Mouse (Mus musculus) brain, embryonic 18.5 days (tissue): Measurements from ENCODE around the gene Gm20683.
"Not testable (repeated sequence)": the region's sequence is repeated elsewhere in the genome, so short reads cannot be mapped to it uniquely, and the experiment has no call there.

ENCODE experiments used
- DNase-seq: peaks from one replicate; pipeline ENCODE4 v3.0.0-alpha.2; 2012; ENCODE audit warnings: low read depth, low spot score

Gm20683 gene

DNA sequence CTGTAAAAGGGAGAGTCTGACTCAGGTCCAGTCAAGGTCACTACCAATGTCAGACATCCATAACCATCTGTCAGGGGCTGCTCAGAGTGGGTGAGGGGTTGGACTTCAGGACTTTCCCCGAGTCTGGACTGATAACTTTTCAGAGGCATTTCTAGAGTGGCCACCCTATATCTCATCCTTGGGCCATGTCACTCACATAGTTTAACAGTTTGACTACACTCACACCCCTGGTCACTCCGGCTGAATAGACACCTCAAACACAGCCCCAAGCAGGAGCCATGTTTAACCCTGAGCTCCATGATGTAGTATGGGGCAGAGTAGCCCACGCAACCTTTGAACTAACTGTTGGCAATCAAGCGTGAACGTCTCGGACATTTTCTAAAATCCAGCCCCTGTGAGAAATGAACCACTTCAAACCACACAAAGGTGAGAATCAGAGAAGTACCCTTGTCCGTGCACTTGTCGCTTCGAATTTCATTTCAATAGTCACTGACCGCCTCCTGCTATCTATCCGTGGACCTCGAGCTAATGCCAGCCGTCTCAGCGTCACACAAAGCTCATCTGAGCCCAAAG lies 32.7 kb upstream of the Gm20683 start:
- no peak for DNase-seq

DNA sequence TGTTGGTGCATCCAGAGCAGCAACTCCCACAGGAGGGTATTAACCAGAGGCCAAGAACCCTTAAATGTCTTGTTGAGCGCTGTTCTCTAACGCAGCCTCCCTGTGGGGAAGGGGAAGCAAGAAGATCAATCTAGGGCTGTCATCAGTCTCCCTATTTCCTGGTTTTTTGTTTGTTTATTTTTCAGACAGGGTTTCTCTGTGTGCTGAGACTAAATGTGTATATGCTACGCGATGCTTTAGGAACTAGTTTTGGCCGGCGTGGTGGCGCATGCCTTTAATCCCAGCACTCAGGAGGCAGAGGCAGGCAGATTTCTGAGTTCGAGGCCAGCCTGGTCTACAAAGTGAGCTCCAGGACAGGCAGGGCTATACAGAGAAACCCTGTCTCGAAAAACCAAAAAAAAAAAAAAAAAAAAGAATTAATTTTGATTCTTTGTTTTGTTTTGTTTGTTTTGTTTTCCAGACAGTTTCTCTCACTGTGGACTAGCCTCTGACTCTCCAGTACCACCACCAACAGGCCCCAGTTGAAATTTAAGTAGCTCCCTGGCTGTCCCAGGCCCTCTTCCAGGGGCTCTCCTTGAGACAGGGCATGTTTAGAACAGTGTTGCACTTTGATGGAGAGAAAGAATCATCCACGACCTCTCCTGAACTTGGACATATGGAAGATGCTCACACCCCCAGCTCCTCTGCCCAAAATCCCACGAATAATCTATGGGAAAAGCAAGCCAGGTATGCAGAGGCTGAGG lies 32.0 kb upstream of the Gm20683 start:
- DNase-seq = no peak

DNA sequence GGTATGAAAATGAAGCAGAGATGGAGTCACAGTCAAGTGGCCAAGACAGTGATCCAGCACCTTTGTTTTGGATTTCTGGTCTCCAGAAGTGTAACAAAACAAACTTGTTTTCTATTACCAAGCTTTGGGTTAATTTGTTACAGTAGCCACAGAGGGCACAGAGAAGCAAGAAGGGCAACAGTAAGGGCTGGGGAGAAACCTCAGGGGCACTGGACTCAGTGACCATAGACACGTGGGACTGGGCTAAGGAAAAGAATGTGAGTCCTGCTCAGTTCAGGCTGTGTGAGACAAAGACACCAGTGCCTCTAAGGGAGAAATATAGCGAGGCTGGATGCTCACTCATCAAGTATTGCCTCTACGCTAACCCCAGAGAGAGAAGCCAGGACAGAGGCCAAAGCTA lies 31.1 kb upstream of the Gm20683 start:
- DNase-seq = no peak

DNA sequence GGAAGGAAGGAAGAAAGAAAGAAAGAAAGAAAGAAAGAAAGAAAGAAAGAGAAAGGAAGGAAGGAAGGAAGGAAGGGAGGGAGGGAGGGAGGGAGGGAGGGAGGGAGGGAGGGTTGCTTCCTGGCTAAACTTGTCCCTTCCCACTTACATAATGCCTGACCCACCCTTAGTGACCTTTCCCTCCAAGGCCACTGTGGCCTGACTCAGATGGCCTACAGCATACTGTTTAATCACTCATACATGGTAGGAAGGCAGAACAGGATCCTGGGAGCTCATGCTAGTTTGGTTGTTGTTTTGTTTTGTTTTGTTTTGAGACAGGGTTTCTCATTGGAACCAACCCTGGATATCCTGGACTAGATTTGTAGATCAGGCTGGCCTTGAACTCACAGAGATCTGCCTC lies 30.0 kb upstream of the Gm20683 start:
- DNase-seq = not testable (repeated sequence)

DNA sequence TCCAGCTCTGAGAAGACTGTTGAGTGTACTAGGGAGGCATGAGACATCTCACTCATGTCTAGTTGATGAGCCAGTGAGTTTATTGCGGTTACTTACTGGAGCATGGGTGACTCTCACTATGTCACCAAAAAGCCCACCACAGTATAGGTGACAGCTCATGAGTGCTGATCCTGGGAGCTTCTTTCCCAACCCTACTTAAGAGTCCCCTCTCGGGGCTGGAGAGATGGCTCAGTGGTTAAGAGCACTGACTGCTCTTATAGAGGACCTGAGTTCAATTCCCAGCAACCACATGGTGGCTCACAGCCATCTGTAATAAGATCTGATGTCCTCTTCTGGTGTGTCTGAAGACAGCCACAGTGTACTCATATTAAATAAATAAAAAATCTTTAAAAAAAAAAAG lies 28.4 kb upstream of the Gm20683 start:
- DNase-seq = no peak

DNA sequence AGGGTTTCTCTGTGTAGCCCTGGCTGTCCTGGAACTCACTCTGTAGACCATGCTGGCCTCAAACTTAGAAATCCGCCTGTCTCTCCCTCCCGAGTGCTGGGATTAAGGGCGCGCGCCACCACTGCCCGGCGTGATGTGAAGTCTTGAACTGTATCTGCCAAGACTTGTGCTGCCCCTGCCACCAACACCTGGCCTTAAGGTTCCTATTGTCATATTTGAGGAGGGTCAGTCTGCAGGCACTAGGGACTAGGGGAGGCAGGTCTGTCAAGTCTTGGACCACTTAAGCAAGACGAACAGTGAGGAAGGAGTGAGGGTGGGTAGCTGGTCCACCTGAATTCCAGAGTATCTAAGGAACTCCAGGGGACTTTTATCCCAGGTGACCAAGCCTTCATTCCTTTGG lies 27.9 kb upstream of the Gm20683 start:
- DNase-seq = no peak

DNA sequence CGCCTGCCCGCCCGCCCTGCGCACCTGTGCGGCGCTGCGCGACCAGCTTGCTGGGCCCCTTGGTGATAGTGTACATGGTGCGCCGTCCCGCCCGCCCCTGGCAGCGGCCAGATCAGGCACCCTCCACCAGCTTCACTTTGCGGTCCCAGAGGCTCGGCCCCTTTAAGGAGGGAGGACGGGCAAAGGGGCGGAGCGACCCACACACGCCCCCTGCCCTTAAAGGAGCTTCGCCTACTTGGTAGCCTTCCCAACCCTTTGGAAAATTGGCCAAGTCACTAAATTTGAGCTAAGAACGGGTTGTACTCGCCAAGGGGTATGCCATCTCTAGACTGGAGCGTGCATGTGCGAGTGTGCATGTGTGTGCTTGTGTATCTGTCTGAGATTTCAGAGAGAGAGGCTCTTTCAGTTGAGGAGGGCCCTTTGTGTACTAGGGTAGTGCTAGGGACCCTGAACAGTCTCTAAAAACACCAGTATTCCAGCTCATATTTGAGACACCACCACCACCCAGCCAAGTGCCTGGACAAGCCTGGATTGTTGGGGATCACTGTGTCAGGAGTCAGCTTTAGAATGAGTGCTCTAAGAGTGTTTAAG lies 27.1 kb upstream of the Gm20683 start, which contains the start of gene Mcrip2:
TSS of gene Mcrip2 (minus strand) at position 164 of the 591 bp plus-strand sequence.
- DNase-seq = peak; percentile 59

DNA sequence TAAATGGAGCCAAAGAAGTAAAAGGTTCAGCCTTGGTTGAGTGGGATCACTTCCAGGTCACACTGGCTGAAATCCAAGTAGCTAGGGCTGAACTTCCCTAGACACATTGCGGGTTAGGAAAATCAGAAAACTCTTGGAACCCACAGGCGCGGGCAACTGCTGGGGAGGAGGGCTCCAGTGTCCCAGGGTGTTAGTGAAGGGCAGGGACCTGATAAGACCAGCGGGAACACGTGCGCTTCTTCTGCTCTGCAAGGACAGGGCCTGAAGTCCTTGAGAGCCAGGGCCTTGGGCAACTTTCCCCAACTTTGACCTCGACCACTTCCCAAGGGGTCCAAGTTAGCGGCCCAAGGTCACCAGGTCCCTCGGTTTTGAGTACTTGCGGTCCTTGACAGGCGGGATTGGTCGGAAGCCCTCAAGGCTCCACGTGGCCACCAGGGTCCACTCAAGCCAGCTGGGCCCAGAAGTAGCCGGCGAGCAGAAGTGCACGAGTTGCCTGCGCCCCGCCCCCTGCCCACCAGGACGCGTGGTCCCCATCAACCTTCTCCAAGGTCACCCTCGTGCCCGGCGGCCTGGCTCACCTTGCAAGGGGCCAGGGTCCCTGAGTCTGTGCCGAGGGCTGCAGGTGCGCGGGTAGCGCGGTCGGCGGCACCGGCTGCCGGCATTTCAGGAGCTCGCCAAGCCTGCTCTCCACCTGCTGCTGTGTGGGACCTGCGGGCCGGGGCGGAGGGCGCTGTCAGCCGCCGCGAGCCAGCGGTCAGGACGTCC lies 26.5 kb upstream of the Gm20683 start:
- DNase-seq = no peak

DNA sequence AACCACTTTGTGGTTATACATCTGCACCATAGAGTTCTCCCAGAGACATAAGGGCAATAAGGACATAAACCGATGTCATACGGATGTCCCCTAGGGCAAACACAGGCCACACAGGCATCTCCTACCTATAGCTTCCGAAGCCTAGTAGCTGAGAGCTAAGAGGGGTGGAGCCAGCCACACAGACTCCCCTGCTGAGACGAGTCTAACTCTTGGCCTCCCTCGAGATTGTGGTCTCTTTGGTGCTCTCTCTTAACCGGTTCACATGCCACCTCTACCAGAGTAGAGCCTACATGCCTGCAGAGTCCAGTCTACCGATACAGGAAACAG lies 25.9 kb upstream of the Gm20683 start:
- DNase-seq = no peak

DNA sequence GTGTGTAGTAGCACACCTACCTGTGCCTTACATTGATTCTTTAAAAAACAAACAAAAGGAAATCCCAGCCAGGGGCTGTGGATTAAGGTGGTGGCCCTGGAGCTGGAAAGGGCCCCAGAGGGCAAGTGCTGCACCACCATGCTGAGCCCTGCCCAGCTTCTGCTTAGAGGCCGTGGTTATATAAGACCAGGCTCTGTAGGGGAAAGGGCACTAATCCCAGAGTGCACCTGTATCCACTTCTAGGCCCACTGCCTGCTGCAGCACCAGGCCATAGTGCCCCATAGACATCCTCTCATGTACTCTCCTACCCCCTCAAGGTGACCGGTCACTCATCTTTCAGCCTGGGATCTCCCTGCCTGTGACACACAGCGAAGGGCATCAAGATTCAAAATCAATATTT lies 24.6 kb upstream of the Gm20683 start:
- no peak for DNase-seq

DNA sequence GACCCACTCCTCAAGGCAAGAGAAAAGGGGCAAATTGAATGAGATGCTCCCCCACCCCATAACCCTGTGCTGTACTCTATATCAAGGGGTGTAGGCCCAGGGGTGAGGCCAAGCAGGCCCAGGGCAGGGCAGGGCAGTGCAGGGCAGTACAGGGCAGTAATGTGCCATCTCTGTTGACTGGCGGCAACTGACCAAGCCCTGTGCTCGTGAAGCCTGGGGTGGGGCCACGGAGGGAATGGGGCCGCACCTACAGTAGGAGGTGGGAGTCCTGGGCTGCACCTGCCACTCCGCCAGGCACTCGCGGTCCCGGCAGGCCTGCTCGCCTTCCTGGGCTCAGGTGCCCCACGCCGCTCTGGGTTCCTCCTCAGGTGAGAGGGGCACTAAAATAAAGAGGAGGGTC lies 23.7 kb upstream of the Gm20683 start:
- DNase-seq = no peak

DNA sequence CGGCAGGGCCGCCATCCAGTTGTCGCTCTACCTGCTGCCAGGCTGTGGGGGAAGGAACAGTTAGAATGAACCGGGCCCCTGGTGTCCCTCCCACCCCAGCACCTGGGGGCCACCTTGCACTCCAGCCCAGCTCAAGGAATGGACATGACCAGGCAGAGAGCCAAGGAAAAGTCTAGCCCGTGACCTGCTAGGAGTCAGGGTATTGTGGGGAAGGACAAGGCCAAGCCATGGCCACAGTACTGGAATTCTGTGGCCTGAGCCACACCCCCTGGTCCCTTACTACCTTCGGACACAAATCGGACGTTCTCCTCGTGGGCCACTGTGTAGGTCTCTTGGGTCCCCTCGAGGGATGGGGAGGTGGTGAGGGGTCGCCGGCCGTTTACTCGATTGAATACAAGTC lies 22.7 kb upstream of the Gm20683 start:
- DNase-seq = no peak

DNA sequence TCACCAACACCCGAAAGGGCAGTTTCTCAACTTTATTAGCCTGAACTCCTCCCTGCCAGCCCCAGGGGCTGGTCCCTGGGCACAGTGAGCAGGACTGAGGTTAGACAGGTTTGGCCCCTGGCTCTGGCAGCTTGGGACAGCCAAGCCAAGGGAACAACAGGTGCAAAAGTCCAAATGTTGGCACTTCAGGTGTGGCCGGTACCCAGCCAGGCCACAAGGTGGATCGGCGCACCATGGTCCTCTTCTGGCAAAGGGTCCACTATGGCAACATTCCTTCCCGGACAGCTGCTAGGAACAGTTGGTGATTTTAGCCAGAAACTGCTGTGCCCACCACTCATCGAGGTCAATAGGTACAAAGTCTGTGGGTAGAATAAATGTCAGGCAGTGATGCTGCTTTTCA lies 22.1 kb upstream of the Gm20683 start:
- DNase-seq = no peak

DNA sequence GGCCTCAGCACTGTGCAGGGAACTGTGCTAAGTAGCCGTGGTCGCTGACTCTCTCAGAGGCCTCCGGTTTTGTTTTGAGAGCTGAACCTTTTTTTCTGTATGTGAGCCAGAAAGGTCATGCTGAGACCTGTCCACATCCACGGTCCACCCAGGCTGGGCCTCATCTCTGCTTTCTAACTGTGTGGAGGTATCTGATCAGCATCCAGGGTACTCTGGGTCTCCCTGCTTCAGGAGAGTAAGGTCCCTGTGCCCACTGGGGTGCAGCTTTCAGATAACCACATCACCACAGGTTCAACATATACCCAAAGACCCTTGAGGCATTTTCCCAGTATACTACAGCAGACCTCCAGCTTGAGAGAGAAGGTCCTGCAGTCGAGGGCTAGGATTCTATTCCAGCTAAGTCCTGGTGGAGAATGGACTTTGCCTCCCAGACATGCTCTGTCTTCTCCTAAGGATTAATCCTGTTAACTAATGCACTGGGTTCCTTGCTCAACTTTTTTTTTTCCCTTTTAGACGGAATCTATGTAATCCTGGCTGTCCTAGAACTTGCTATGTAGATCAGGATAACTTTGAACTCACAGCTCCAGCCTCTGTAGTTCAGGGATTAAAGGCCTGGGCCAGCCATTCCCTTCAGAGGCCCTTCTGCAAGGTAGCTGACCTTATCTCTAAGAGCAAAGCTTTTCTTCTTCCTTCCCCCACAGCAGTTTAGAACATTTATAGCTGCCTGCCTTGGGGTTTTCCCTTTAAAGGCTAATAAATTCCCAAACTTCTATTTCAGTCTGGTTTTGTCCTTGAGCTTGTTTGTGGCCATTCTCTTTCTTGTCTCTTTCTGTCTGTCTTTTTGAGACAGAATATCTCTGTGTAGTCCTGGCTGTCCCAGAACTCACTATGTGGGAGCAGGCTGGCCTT lies 20.4 kb upstream of the Gm20683 start:
- DNase-seq = no peak

DNA sequence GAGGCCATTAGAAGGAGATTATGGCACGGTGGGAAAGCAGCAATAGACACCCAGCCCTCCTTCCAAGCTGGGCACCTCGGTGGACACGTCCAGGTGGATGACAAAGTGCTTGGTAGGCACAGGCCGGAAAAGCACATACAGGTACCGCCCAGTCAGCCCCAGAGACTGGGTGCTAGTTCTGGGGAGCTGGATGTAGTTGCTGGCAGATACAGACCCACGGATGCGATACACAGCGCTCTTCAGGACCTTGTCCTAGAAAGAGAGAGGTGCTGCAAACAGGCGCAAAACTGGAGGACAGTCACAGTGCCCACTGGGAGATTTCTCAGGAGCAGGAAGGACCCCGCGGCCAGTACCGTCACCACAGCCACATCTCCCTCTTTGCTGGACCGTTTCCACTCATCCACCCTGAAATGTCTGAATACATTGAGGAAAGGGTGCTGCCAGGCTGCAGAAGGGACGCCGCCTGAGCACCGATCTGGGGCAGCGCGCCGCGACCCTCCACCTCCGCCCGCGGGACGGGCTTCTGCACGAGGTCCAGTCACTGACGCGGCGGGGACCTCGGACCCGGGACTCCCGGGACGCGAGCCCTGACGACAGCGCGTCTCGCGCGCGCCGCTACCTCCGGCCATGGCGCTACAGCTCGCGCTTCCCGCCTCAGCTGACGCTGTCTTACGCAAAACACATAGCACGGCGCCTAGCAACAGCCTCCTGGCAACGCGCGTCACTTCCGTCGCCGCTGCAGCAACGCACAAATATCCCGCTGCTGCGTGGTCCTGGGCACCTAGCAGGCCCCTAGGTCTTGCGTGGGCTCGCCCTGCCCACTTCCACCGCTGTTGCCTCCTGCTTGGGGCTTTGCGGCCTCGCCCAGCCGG lies 19.5 kb upstream of the Gm20683 start, which contains the start of gene Wdr90:
TSS of gene Wdr90 (minus strand) at position 670 of the 872 bp plus-strand sequence.
- peak; percentile 85 for DNase-seq

DNA sequence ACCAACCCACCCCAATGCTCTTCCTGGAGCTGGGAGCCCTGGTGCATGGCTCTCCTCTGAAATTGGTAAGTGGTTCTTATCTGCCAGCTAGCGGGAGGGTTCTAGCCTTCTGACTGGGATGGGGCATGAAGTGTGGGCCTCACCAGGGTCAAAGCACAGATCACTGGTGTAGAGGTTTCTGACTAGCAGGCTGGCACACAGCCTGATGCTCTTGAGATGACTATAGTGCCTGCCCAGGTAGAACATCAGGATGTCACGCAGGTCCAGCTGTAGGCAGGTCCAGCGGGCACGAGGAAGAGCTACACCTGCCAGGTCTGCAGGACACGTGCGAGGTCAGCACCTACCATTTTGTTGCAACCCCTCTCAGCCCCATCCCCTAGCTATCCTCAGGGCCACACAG lies 18.7 kb upstream of the Gm20683 start:
- DNase-seq = no peak

DNA sequence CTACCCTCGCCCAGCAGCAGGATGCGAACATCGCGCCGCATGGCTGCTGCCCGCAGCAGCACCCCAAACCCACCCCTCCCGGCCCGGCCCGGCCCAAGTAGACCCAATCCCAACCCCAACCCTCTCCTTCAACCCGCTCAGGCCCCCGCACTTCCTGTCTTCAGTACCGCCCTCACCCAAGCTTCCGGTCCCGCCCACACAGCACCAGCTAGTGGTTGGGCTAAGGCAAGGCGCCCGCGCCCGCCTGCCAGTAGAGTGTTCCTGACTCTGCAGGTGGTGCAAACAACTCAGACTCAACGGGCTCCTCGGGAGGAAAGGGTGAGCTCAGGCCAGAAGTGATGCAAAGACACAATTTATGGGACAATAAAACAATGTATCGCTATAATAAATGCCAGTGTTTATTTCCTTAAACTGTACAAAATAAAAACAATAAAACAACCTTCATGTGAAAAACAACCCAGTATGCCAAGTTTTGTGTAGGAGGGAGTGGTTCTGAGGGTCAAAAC lies 2.9 kb upstream of the Gm20683 start, which contains the start of gene Rhot2:
TSS of gene Rhot2 (minus strand) at position 456 of the 506 bp plus-strand sequence.
- peak; percentile 75 for DNase-seq

DNA sequence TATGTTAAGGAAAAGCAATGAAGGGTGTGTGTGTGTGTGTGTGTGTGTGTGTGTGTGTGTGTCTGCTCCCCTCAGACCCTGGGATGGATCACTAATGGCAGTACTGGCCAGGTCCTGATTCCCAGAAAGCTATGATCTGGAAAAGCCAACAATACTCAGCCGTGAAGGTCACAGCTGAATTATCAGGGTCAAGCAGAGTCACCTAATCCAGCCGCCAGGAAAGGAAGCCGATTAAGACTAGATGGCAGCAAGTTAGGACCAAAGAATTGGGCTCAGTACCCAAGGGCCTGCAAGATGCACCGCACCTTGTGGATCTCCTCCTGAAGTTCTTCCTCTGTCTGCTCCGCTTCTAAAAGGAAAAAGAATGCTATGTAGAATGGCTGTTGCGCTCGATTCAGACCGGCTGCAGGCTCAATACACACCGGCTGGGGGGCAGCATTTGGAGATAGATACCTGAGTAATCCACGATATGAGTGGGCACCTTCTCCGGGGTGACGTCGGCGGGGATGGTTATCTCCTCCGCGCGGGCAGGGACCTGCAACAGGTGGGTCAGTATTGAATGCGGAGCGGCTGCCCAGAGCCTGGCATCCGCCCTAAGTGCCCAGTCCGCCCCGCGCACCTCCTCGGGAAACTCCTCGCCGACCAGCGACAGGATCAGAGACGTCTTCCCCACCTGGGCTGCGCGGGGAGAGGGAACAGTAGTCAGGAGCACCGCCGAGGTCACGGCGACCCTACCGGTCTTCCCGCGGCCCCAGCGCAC lies 2.3 kb upstream of the Gm20683 start:
- DNase-seq = no peak

DNA sequence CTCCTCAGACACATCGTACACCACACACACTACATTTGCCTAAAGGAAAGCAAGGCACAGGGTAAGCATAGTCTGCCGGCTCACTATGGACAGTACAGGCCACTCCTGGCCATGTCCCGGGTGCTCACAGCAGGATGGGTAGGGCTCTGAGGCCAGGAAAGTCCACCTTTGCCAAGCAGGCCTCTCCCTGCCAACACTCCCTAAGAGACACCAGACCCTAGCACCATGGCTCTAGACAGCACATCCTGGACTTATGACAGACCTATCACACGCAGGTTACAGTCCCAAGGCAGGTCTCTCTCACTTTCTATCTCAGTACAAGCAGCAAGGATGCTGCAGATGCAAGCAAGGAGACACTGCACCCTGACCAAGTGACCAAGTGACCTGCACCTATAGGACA lies 1.6 kb upstream of the Gm20683 start:
- DNase-seq = no peak
